Mouse (Mus musculus): Measurements from ENCODE around the gene Myo6. TPM values are rescaled to one million over a fixed set of nuclear protein-coding genes. Genes with fewer than 3 reads are reported as not detected.

The Myo6 gene
- total RNA-seq, 4 experiments from 2014 or later = 5.2 to 10.1 (median 7.6) TPM

GRCm38 (mm10) chr9:80180771-80181170 is 15.9 kb downstream of the Myo6 start:
- DNase-seq (ENCODE audit: low spot score in 2 of 2) = no peak

DNA sequence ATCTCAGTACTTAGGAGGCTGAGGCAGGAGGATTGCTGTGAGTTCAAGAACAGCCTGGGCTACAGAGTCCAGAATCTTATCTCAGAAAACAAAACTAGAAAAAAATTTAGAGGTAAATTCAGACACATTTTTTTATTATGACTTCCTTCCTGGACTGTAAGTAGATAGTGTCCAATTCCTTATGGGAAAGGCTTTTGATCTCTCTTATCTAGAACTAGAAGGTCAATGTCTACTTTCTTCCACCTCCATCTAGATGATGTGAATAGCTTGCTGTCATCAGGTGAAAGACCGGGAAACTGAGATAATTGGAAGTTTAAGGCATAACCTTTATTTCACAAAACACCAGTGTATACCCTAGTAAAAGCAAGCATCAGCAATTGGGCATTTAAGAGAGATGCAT is 16.9 kb downstream of the Myo6 start:
- DNase-seq (ENCODE audit: low spot score in 2 of 2) = no peak

DNA sequence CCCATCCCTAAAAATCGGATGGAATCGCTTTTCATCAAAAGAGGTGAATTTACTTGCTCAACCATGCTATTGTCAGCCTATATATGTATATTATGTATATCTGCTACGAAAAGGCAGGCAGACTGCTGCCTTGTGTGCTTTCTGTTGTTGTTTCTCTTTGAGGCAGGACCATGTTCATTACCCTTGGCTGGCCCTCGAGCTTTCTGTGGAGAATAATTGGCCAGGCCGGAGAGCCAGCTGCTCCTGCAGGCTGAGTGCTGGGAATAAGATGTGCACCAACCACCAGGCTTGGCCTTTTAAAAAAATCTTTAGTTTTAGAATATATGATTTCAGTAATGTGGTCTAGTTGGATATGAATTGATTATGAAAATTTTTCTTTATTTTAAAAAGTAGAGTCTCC is 19.3 kb downstream of the Myo6 start:
- DNase-seq (ENCODE audit: low spot score in 2 of 2) = no peak

- DNase-seq (ENCODE audit: low spot score in 2 of 2) = no peak
Measured at GRCm38 (mm10) chr9:80185737-80186136, 20.9 kb downstream of the Myo6 start.

GRCm38 (mm10) chr9:80186693-80187092 is 21.9 kb downstream of the Myo6 start:
- no peak for DNase-seq (ENCODE audit: low spot score in 2 of 2)

DNA sequence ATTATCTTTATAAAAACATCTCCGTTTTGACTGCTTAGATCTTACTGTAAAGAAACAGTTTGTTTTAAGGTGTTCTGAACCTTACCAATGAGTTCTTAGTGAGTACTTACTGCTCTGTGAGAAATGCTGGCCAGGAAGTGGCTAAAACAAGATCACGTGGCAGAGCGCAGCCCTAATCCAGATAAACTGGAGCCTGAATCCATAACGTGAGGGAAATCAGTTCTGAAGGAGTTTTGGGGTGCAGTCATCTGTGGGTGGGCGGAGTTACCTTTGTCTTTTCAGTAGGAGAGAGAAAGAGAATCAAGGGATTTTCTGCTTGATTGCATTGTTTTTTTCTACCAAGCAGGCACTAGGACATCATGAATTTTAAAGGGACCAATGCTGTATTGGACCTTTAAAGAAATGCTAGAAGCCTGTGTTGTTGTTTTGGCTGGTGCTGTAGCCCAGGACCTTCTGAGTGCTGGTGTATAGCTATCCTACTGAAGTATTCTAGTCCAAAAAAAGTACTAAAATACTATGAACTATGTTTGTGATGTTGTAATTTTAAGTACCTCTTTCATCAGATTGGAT is 23.6 kb downstream of the Myo6 start:
- no peak for DNase-seq (ENCODE audit: low spot score in 2 of 2)

GRCm38 (mm10) chr9:80191240-80191639 is 26.4 kb downstream of the Myo6 start:
- no peak for DNase-seq (ENCODE audit: low spot score in 2 of 2)

GRCm38 (mm10) chr9:80192324-80192723 is 27.5 kb downstream of the Myo6 start:
- peak in 1 of 2 experiments; percentile 22 for DNase-seq (ENCODE audit: low spot score in 2 of 2)

DNA sequence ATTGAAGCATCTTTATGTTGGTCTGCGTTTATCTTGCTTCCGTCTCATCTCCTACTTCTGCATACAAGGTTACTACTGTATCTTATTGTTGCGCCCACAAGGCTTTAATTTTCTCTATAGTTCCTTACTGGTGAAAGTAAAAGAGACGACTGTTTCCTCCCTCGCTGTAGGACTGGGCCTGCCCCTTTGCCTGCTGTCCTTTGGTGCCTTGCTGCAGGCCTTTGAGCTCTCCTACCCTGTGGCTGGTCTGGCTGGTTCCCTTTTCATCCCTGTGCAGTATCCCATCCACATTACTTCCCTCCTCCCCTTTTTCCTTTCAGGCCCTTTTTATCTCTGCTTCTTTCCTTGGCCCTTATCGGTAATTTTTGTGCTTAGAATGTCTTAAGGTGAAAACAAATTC is 29.6 kb downstream of the Myo6 start:
- no peak for DNase-seq (ENCODE audit: low spot score in 2 of 2)

- no peak for DNase-seq (ENCODE audit: low spot score in 2 of 2)
Measured at GRCm38 (mm10) chr9:80196161-80196560, 31.3 kb downstream of the Myo6 start.

DNA sequence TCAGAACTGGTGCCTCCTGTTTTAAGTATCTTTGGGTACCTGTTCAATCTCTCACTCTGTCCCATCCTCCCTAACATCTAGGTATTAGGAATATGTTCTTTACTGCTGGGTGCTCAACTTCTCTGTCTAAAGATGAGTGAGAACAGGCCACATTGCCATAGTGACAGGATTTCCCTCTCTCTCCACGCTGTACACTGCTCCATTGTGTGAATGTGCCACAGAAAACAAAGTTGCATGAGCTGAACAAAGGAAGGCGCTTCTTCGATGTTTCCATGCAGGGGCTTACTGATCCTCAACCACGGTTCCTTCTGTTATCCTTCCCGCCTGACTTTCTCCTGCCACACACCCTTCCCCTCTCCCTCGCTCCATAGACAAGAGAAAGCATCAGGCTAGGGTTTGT is 32.4 kb downstream of the Myo6 start:
- DNase-seq (ENCODE audit: low spot score in 2 of 2) = no peak

DNA sequence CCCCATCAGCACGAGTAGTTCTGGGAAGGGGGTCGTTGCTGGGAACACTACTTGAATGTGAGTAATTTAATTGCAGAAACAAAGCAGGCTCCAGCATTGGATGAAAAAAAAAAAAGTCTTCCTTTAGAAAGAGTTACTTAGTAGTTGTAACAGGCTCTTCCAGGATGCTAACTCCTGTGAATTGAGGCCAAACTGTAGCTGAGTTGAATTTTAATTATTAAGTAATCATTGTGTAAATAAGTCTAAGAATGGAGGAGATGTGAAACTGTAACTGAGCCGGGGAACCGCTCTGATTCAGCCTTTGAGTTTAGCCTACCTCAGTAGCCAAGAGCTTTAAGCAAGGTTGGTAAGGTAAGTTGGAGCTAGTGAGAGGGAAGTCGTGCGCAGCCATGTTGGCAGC is 36.0 kb downstream of the Myo6 start:
- DNase-seq (ENCODE audit: low spot score in 2 of 2) = no peak

DNA sequence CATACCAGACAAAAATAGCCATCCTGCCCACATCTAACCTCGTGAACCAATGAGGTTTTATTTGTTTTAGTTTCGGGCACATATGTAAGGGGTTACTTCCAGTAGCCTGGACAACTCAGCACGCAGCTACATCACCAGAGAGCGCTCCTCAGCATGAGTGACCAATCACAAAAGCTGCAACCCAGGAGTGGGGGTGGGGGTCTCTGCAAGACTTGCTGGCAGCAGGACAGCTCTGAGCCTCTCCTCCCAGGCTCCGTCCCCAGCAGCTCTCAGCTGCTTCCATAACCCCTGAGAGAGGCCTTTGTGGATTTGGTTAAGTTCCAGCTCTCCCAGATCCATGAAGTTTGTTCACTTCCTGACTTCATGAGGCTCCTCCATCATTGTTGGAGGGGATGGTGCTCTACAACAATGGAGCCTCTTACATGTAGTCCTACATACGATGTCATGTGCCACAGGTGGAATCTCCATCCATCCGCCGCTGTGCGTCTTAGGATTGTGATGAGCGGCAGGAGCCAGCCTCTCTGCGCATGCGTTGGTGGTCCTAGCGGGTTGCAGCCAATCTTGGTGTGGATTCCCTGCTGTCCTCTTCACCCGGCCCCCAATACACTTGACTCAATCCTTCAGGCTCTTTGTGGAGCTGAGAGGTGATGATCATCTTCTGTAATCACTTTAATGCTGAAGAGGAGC is 37.7 kb downstream of the Myo6 start:
- no peak for DNase-seq (ENCODE audit: low spot score in 2 of 2)

DNA sequence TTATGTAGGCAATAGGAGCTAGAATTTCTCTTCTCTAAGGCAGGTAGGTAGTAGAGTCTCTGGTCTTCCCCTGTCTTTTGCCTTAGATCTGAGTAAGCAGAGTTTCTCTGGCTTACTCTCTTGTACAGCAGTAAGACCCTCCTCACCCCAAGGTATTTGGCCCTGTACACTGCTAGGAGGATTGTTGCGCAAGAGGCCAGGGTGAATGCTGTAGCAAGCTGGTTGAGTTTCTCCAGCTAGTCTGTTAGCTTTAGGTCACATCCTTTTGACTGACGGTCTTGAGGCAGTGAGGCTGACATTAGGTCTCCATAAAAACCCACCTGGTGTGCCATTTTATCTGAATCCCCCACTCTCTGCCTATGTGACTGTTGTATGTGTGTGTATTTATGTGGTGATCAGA is 43.9 kb downstream of the Myo6 start:
- no peak for DNase-seq (ENCODE audit: low spot score in 2 of 2)

GRCm38 (mm10) chr9:80209459-80209858 is 44.6 kb downstream of the Myo6 start:
- no peak for DNase-seq (ENCODE audit: low spot score in 2 of 2)

DNA sequence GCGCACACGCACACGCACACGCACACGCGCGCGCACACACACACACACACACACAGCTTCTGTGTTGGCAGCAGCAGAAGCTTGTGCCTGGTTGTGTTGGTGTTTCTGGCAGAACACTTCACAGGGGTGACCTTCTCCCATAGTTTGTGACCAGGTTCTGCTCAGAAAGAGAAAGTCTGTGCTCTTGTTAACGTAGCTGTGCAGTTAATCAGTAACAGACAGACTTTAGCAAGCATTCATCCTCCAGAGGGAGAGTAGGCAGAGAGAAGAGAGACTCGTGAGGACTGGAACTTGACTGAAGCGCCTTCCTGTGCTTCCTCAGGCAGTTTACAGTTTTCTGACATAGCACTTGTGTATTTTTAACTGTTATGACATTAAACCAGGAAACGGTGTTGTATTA is 45.3 kb downstream of the Myo6 start:
- no peak for DNase-seq (ENCODE audit: low spot score in 2 of 2)

DNA sequence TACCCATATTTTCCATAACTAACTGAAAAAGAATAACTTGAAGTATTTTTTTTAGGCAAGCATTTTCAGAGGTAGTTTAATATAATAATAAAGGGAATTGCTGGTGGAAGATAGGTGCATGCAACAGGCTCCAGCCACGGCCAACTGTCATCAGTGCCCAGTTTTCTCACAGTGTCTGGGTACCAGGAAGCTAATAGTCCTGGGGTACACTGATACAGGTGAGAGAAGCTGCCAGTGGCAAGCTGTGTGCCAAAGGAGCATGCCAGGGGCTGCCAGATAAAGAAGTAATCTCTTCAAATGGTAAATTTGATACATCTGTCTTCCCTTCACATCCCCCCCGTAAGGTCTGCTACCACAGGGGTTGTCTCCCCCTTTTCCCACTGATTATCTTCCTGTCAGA is 48.6 kb downstream of the Myo6 start:
- no peak for DNase-seq (ENCODE audit: low spot score in 2 of 2)

DNA sequence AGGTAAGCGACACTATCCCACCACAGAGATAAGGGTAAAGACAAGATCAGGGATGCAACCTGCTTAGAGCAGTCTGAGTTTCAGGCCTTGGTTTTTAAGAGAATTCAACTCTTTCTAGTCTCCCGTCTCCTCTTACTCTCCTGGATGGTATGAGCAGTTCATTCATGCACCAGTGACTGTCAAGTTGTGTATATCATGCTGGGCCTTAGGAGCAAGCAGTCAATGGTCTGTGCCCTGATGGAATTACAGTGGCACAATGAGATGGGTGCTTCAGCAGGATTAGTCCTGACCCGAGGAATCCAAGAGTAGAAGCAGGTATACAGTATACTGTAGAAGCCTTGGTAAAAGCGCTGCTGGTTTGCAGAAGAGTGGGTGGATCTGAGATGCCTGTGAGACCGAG is 50.7 kb downstream of the Myo6 start:
- DNase-seq (ENCODE audit: low spot score in 2 of 2) = no peak

DNA sequence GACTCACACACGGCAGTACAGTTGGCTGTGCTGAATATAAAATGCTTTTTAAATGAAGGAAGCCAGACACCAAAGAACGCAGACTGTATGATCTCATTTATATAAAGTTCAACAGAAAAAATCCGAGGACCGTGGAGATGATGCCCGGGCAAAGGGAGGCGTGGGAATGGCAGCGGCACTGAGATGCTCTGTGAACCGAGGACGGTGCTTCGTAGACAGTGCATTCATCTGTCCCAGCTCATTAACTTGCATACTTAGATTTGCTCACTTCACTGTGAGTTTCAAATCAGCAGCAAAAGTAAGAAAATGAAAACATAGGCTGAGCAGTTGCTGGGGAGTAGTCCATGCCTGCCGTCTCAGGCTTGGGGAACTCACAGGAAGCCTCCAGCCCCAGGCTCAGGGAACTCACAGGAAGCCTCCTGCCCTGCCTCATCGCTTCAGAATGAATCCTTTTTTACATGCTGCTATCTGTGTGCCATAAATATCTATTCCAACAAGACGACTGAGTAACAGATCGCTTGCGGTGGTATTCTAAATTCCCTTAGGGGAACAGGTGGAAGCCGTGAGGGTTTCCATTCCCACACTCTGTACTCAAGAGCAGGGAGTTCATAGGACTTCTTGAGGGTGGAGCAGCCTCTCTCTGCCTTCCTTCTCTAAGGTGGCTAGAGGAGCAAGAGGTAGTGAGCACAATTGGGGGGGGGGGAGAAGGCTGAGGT is 52.1 kb downstream of the Myo6 start:
- DNase-seq (ENCODE audit: low spot score in 2 of 2) = no peak

GRCm38 (mm10) chr9:80218718-80219117 is 53.9 kb downstream of the Myo6 start:
- no peak for DNase-seq (ENCODE audit: low spot score in 2 of 2)

- no peak for DNase-seq (ENCODE audit: low spot score in 2 of 2)
Measured at GRCm38 (mm10) chr9:80223989-80224635, 59.3 kb downstream of the Myo6 start.

DNA sequence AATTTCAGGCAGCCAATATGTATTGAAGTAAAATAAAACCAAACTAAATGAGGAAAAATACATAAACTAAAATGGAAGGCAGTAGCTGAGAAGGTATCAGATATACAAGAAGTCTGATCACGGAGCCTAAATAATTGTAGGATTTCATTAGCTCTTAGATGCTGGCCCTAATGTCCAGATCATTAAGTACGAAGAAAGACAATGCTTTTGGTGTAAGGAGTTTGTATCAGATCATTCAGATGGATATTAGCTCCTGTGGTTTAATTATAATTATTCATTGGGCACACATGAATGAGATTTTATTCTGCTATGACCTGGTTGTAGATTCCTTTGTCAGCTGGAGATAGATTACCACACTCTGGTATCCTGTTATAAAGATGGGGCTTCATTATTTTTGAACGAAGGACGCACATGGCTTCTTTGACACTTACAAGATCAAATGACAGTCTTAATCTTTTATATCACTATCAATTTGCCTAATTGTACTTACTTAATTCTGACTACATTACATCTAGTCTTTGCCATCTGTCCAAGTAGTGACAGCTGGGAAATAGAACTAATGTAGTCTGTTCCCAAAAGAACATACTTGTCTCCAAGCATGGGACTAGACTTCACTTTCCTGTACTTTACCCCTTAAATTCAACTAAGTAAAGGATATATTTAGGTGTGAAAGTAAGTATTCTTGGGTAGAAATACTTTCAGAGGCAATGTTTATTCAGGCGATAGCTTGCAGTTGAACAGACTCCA is 61.9 kb downstream of the Myo6 start:
- no peak for DNase-seq (ENCODE audit: low spot score in 2 of 2)
